16 mouse cellular contexts compared by ENCODE assay signal in genomic region chr2:49679135-49679964, GRCm38 (mm10).
A peak's percentile ranks its signal among the peaks of the same experiment; 100 is the strongest.
DNase-seq lines count a peak whose midpoint lies in the region; ATAC-seq lines count a peak whose summit lies in the region.
"Had no signal": no experiment of that assay in that cellular context is flagged by ENCODE, and none has a peak within 500 bp of the region (broad histone marks: within the 10 kb centered on the region; RNA-seq: fewer than 3 reads in every experiment).

No protein-coding gene starts in this region.

- H3K9me3 ChIP-seq in intestine, embryonic 14.5 days (ENCODE audit: control insufficient read depth, low read length) = no peaks in the 10 kb centered on the region
- H3K9me3 ChIP-seq in intestine, embryonic 16.5 days (ENCODE audit: control insufficient read depth, low read length) = no peaks in the 10 kb centered on the region
- no peaks in the 10 kb centered on the region for H3K9me3 ChIP-seq in forebrain, embryonic 10.5 days
- no peaks in the 10 kb centered on the region for H3K9me3 ChIP-seq in hindbrain, embryonic 14.5 days (ENCODE audit: control insufficient read depth, low read length)
- H3K9me3 ChIP-seq in neural tube, embryonic 12.5 days = no peaks in the 10 kb centered on the region
- H3K9me3 ChIP-seq: embryonic facial prominence, embryonic 15.5 days; stomach, embryonic 15.5 days had no signal

- WGBS in intestine, embryonic 14.5 days = 75% methylated on average over 16 of the region's 16 CpGs
- WGBS in intestine, embryonic 16.5 days = 77% methylated on average over 16 of the region's 16 CpGs
- WGBS in forebrain, embryonic 10.5 days = 86% methylated on average over 16 of the region's 16 CpGs
- WGBS in hindbrain, embryonic 14.5 days = 45% methylated on average over 16 of the region's 16 CpGs
- 58% methylated on average over 16 of the region's 16 CpGs for whole genome bisulfite sequencing in neural tube, embryonic 12.5 days

- no peaks in the 10 kb centered on the region for H3K27me3 ChIP-seq in intestine, embryonic 14.5 days (replicated peaks; ENCODE audit: control insufficient read depth, insufficient read depth, low read length)
- no peaks in the 10 kb centered on the region for H3K27me3 ChIP-seq in intestine, embryonic 16.5 days (replicated peaks; ENCODE audit: control insufficient read depth, insufficient read depth, low read length)
- H3K27me3 ChIP-seq in forebrain, embryonic 10.5 days (ENCODE audit: poor library complexity, severe bottlenecking) = no peaks in the 10 kb centered on the region
- no peaks in the 10 kb centered on the region for H3K27me3 ChIP-seq in hindbrain, embryonic 14.5 days (ENCODE audit: control insufficient read depth, insufficient read depth, low read length)
- no peaks in the 10 kb centered on the region for H3K27me3 ChIP-seq in neural tube, embryonic 12.5 days (replicated peaks)
- H3K27me3 ChIP-seq: embryonic facial prominence, embryonic 15.5 days; stomach, embryonic 15.5 days had no signal

- H3K4me3 ChIP-seq in intestine, embryonic 14.5 days (ENCODE audit: low read depth, low read length) = no peak overlapping the region
- no peak overlapping the region for H3K4me3 ChIP-seq in intestine, embryonic 16.5 days (ENCODE audit: low read length)
- H3K4me3 ChIP-seq in forebrain, embryonic 10.5 days = no peak overlapping the region
- no peak overlapping the region for H3K4me3 ChIP-seq in hindbrain, embryonic 14.5 days (replicated peaks; ENCODE audit: low read length)
- H3K4me3 ChIP-seq in neural tube, embryonic 12.5 days = no peak overlapping the region
- H3K4me3 ChIP-seq: embryonic facial prominence, embryonic 15.5 days; myocyte; stomach, embryonic 15.5 days had no signal

- no peak overlapping the region for H3K4me2 ChIP-seq in intestine, embryonic 14.5 days (ENCODE audit: low read length)
- H3K4me2 ChIP-seq in intestine, embryonic 16.5 days (ENCODE audit: low read depth, low read length) = no peak overlapping the region
- no peak overlapping the region for H3K4me2 ChIP-seq in hindbrain, embryonic 14.5 days (replicated peaks)
- no peak overlapping the region for H3K4me2 ChIP-seq in neural tube, embryonic 12.5 days (replicated peaks)
- H3K4me2 ChIP-seq: embryonic facial prominence, embryonic 15.5 days; stomach, embryonic 15.5 days had no signal

- H3K9ac ChIP-seq in intestine, embryonic 14.5 days (ENCODE audit: low read length) = no peak overlapping the region
- H3K9ac ChIP-seq in intestine, embryonic 16.5 days (ENCODE audit: low read depth, low read length) = no peak overlapping the region
- no peak overlapping the region for H3K9ac ChIP-seq in hindbrain, embryonic 14.5 days
- H3K9ac ChIP-seq in neural tube, embryonic 12.5 days = no peak overlapping the region
- H3K9ac ChIP-seq: embryonic facial prominence, embryonic 15.5 days; stomach, embryonic 15.5 days had no signal

- H3K36me3 ChIP-seq in intestine, embryonic 14.5 days (ENCODE audit: control insufficient read depth, insufficient read depth, low read length) = no peaks in the 10 kb centered on the region
- H3K36me3 ChIP-seq in intestine, embryonic 16.5 days (ENCODE audit: control insufficient read depth, insufficient read depth, low read length) = no peaks in the 10 kb centered on the region
- peaks cover 65% of the 10 kb centered on the region for H3K36me3 ChIP-seq in forebrain, embryonic 10.5 days (replicated peaks)
- H3K36me3 ChIP-seq in hindbrain, embryonic 14.5 days (replicated peaks; ENCODE audit: control insufficient read depth, insufficient read depth) = peaks cover 7% of the 10 kb centered on the region; the same call in 1 of the 2 replicates
- peaks cover 7% of the 10 kb centered on the region; the same call in 1 of the 2 replicates for H3K36me3 ChIP-seq in neural tube, embryonic 12.5 days
- H3K36me3 ChIP-seq: embryonic facial prominence, embryonic 15.5 days; stomach, embryonic 15.5 days had no signal

- ATAC-seq in intestine, embryonic 14.5 days (replicated peaks; ENCODE audit: low FRiP score, low TSS enrichment, low read depth) = no peak
- no peak for ATAC-seq in intestine, embryonic 16.5 days
- ATAC-seq in hindbrain, embryonic 14.5 days (ENCODE audit: low FRiP score) = peak; percentile 74
- peak; percentile 57 for ATAC-seq in neural tube, embryonic 12.5 days (ENCODE audit: low FRiP score, low read depth)

- no peaks in the 10 kb centered on the region for H3K4me1 ChIP-seq in intestine, embryonic 14.5 days (replicated peaks; ENCODE audit: control insufficient read depth, insufficient read depth, low read length)
- H3K4me1 ChIP-seq in intestine, embryonic 16.5 days (ENCODE audit: control insufficient read depth, insufficient read depth, low read length) = no peaks in the 10 kb centered on the region
- peaks cover 38% of the 10 kb centered on the region for H3K4me1 ChIP-seq in forebrain, embryonic 10.5 days
- H3K4me1 ChIP-seq in hindbrain, embryonic 14.5 days (replicated peaks; ENCODE audit: control insufficient read depth, insufficient read depth, low read length) = peaks cover 51% of the 10 kb centered on the region
- peaks cover 28% of the 10 kb centered on the region for H3K4me1 ChIP-seq in neural tube, embryonic 12.5 days
- H3K4me1 ChIP-seq: stomach, embryonic 15.5 days had no signal

- peak; percentile 45 for DNase-seq in intestine, embryonic 14.5 days (ENCODE audit: low spot score)
- DNase-seq in forebrain, embryonic 10.5 days (ENCODE audit: extremely low spot score, low spot score) = no peak
- DNase-seq in hindbrain, embryonic 14.5 days (ENCODE audit: low spot score) = no peak
- DNase-seq in spleen, adult 12 weeks (ENCODE audit: low spot score) = no peak
- DNase-seq in ovary, postnatal 14 days (ENCODE audit: low spot score) = no peak
- no peak for DNase-seq in frontal cortex, adult 2 months (ENCODE audit: extremely low spot score in 1 of 2, low spot score in 1 of 2)
- DNase-seq: gastrocnemius, postnatal 25 days; kidney, adult 18-20 months; lung, postnatal 10 days; right cerebral cortex, postnatal 25 days; thymus, postnatal 25 days had no signal

- no peak overlapping the region for H3K27ac ChIP-seq in intestine, embryonic 14.5 days (ENCODE audit: low read depth)
- no peak overlapping the region for H3K27ac ChIP-seq in intestine, embryonic 16.5 days (ENCODE audit: low read length)
- peak overlapping the region; percentile 65; the same call in 1 of the 2 replicates for H3K27ac ChIP-seq in forebrain, embryonic 10.5 days
- peak overlapping the region; percentile 72 for H3K27ac ChIP-seq in hindbrain, embryonic 14.5 days
- no peak overlapping the region for H3K27ac ChIP-seq in neural tube, embryonic 12.5 days
- H3K27ac ChIP-seq: embryonic facial prominence, embryonic 15.5 days; stomach, embryonic 15.5 days had no signal

Comparison
In these comparisons a context has a peak if more than half of its experiments do, and no peak if none do; other contexts are left out.
1. ATAC-seq: peak in hindbrain, embryonic 14.5 days (single experiment) and neural tube, embryonic 12.5 days (single experiment); none in intestine, embryonic 14.5 days (single experiment) and intestine, embryonic 16.5 days (single experiment).
2. H3K27ac ChIP-seq: peak in forebrain, embryonic 10.5 days (single experiment) and hindbrain, embryonic 14.5 days (single experiment); none in intestine, embryonic 14.5 days (single experiment), intestine, embryonic 16.5 days (single experiment) and neural tube, embryonic 12.5 days (single experiment).